Mouse (Mus musculus) ES-E14 (cell line): ENCODE results near the gene Gpx7.

ENCODE experiments used
- HCFC1 ChIP-seq: IDR thresholded peaks from 2 replicates; pipeline ENCODE4 v1.6.1; 2012; ENCODE audit warnings: low read length, inconsistent platforms, borderline replicate concordance; ENCODE audit not compliant: insufficient read depth
- ZC3H11A ChIP-seq: IDR thresholded peaks from 2 replicates; pipeline ENCODE4 v1.6.1; 2012; ENCODE audit warnings: low read depth, mild to moderate bottlenecking, inconsistent platforms, low read length, borderline replicate concordance

GRCm38 (mm10) chr4:108371421-108371820 lies 35.3 kb downstream of the Gpx7 start:
- TF ChIP-seq HCFC1 (no peak), ZC3H11A (no peak)
